Comparison of ENCODE assay signal across 8 mouse cellular contexts in the genomic region with DNA sequence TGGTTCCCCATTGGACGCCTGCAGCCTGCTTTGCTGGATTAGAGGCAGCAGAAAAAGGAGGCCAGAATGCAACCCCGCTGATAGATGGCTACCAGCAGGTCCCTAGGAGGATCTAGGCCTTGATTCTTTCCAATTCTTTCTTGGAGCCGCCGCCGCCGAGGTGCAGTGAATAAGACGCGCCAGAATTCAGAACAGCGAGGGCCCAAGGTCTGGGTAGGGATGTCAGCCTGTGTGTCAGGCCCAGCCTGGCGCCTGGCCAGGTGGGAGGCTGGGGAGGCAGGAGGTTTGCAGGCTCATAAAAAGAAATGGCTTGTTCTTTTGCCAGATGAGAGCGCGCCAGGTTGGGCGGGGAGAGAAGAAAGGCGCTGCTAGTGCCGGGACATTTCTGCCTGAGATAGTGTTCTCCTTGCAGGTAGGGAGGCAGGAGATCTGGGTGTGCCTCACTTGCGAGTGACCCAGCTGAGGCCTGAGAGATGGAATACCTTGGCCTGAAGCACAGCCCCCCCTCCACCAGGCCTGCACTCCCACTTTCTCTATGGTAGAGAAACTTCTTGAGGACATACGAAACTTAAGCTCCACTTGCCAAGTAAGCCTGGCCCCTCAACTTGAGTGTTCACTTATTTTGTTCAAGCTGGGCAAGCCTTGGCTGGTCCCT.
DNase-seq lines count a peak whose midpoint lies in the region; ATAC-seq and TF ChIP-seq lines count a peak whose summit lies in the region.

No protein-coding gene starts in this region.

- peaks cover 30% of the 10 kb centered on the region for H3K27me3 ChIP-seq in heart, embryonic 12.5 days (replicated peaks)
- H3K27me3 ChIP-seq in kidney, embryonic 16.5 days (ENCODE audit: insufficient read depth, low read length) = peaks cover 29% of the 10 kb centered on the region; the same call in 1 of the 2 replicates

- 36% methylated on average over 17 of the region's 17 CpGs for WGBS in heart, embryonic 12.5 days
- 31% methylated on average over 17 of the region's 17 CpGs for WGBS in kidney, embryonic 16.5 days

- no peak for ATAC-seq in heart, embryonic 12.5 days (ENCODE audit: insufficient number of reproducible peaks, low FRiP score)
- peak; percentile 21; the same call in 1 of the 2 replicates for ATAC-seq in kidney, embryonic 16.5 days (ENCODE audit: low FRiP score, low TSS enrichment)

- no peak for TF ChIP-seq CTCF in left cerebral cortex, adult 2 months (IDR thresholded peaks at IDR 0.05)

- H3K36me3 ChIP-seq in heart, embryonic 12.5 days = no peaks in the 10 kb centered on the region
- H3K36me3 ChIP-seq in kidney, embryonic 16.5 days (ENCODE audit: insufficient read depth, low read length) = no peaks in the 10 kb centered on the region

- no peak overlapping the region for H3K4me3 ChIP-seq in left cerebral cortex, adult 2 months
- no peak overlapping the region for H3K4me3 ChIP-seq in heart, embryonic 12.5 days
- H3K4me3 ChIP-seq in kidney, embryonic 16.5 days (ENCODE audit: low read length) = no peak overlapping the region

- DNase-seq in left cerebral cortex, adult 2 months (ENCODE audit: extremely low spot score in 1 of 2, low spot score in 2 of 2) = peak; percentile 14 to 22
- DNase-seq in left cerebral cortex, adult 18-20 months (ENCODE audit: low spot score in 2 of 2) = no peak
- DNase-seq in cerebellum, postnatal 14 days = peak; percentile 87 to 88
- peak; percentile 56 for DNase-seq in lung, postnatal 25 days (ENCODE audit: low spot score)
- peak; percentile 38 to 67 for DNase-seq in urinary bladder, adult 18-20 months (ENCODE audit: low spot score in 2 of 2)
- no peak for DNase-seq in embryo, embryonic 10.5 days (ENCODE audit: low spot score)

- no peaks in the 10 kb centered on the region for H3K9me3 ChIP-seq in heart, embryonic 12.5 days (replicated peaks)
- H3K9me3 ChIP-seq in kidney, embryonic 16.5 days (ENCODE audit: low read length) = no peaks in the 10 kb centered on the region

- no peak overlapping the region for H3K27ac ChIP-seq in left cerebral cortex, adult 2 months
- peak overlapping the region; percentile 62 for H3K27ac ChIP-seq in heart, embryonic 12.5 days (ENCODE audit: poor library complexity, severe bottlenecking)
- peak overlapping the region; percentile 56; the same call in 1 of the 2 replicates for H3K27ac ChIP-seq in kidney, embryonic 16.5 days (ENCODE audit: low read length)

- peaks cover 18% of the 10 kb centered on the region for H3K4me1 ChIP-seq in heart, embryonic 12.5 days (replicated peaks)
- peaks cover 13% of the 10 kb centered on the region for H3K4me1 ChIP-seq in kidney, embryonic 16.5 days (ENCODE audit: insufficient read depth, low read length)

- no peak overlapping the region for H3K9ac ChIP-seq in heart, embryonic 12.5 days
- H3K9ac ChIP-seq in kidney, embryonic 16.5 days (replicated peaks; ENCODE audit: low read length) = 0 out of 2 replicates have a peak overlapping the region, but pooled peaks have one; percentile 4

- H3K4me2 ChIP-seq in heart, embryonic 12.5 days = 0 out of 2 replicates have a peak overlapping the region, but pooled peaks have one; percentile 3
- H3K4me2 ChIP-seq in kidney, embryonic 16.5 days (replicated peaks; ENCODE audit: low read depth, low read length) = no peak overlapping the region

- intact Hi-C loops in left cerebral cortex, adult 2 months (cut with DNase I) = no loop called here

Comparison
In these comparisons a context has a peak if more than half of its experiments do, and no peak if none do; other contexts are left out.
1. DNase-seq: peak in left cerebral cortex, adult 2 months (2 of 2), cerebellum, postnatal 14 days (2 of 2), lung, postnatal 25 days (single experiment) and urinary bladder, adult 18-20 months (2 of 2); none in left cerebral cortex, adult 18-20 months (0 of 2) and embryo, embryonic 10.5 days (single experiment).